Mouse (Mus musculus) ES-Bruce4 (cell line): ENCODE data around the gene Taar7e. TPM values are rescaled to one million over a fixed set of nuclear protein-coding genes. Genes with fewer than 3 reads are reported as not detected.

Experiments
- H3K27ac ChIP-seq: 2 replicates; pipeline ENCODE4 v1.5.1; 2012; ENCODE audit warnings: low read length, inconsistent platforms; ENCODE audit not compliant: insufficient read depth
- H3K27me3 ChIP-seq: 2 replicates; pipeline ENCODE4 v1.6.1; 2012; ENCODE audit warnings: mild to moderate bottlenecking, low read length, inconsistent platforms; ENCODE audit not compliant: control insufficient read depth, poor library complexity, insufficient read depth, severe bottlenecking
- H3K36me3 ChIP-seq: 2 replicates; pipeline ENCODE4 v1.6.1; 2012; ENCODE audit warnings: inconsistent platforms, mild to moderate bottlenecking, low read length, moderate library complexity; ENCODE audit not compliant: control insufficient read depth, poor library complexity, insufficient read depth, severe bottlenecking
- H3K4me1 ChIP-seq: one replicate; pipeline ENCODE4 v1.8.1; 2011; ENCODE audit warnings: low read length; ENCODE audit not compliant: control insufficient read depth, insufficient read depth
- H3K4me3 ChIP-seq: 2 replicates; pipeline ENCODE4 v1.5.1; 2011; ENCODE audit warnings: low read depth, mild to moderate bottlenecking, low read length
- H3K9ac ChIP-seq: 2 replicates; pipeline ENCODE4 v1.6.1; 2012; ENCODE audit warnings: low read depth, mild to moderate bottlenecking, inconsistent platforms; ENCODE audit not compliant: poor library complexity, severe bottlenecking
- H3K9me3 ChIP-seq: replicated peaks from 2 replicates; pipeline ENCODE4 v1.6.1; 2012; ENCODE audit warnings: mild to moderate bottlenecking, low read length, inconsistent platforms; ENCODE audit not compliant: control insufficient read depth, poor library complexity, insufficient read depth, severe bottlenecking
- CTCF ChIP-seq: IDR thresholded peaks from one replicate; pipeline ENCODE4 v1.8.1; 2011; ENCODE audit warnings: low read depth, low read length
- EP300 ChIP-seq: IDR thresholded peaks from 2 replicates; pipeline ENCODE4 v1.6.1; 2011; ENCODE audit warnings: low read depth, low read length; ENCODE audit not compliant: insufficient read depth
- POLR2A ChIP-seq: IDR thresholded peaks from one replicate; pipeline ENCODE4 v1.8.1; 2011; ENCODE audit warnings: low read length; ENCODE audit not compliant: insufficient read depth
- polyA plus RNA-seq: library from polyadenylated mRNA; stranded (reverse); fragments of >200 nt; gene quantifications from 2 replicates; pipeline ENCODE4 v1.2.4, GENCODE M21; 2011; ENCODE audit warnings: low read depth; ENCODE audit not compliant: missing spikeins, insufficient read depth, insufficient read length

The Taar7e gene
- not detected in 2 replicates for polyA plus RNA-seq

DNA sequence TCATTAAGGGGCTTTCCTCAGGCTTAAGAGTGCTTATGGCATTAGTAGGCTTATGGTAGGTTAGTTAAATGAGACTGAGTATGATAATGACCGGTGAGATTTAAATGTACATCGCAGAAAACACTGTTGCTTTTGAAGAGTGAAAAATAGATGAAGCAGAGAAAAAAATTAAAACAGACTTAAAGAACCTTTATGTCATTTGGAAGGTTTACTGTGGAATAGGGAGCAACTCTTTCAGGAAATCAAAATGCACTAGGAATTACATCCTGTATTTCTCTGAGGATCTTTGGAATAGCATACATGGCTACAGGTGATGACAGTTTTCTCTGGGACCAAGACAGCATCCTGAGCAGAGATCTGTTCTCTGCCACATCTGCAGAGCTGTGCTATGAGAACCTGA lies at the start of gene Taar7e:
Taar7e (plus strand) TSS at position 301 of the 400 bp plus-strand sequence.
- Histone ChIP-seq H3K27me3 (no peaks in the 10 kb centered on the region), H3K4me3 (no peak within 1 kb of the TSS), H3K9ac (no peak within 1 kb of the TSS), H3K4me1 (no peaks in the 10 kb centered on the region), H3K9me3 (no peaks in the 10 kb centered on the region), H3K27ac (no peak within 1 kb of the TSS), H3K36me3 (no peaks in the 10 kb centered on the region)
- TF ChIP-seq POLR2A = no peak
- no peak for TF ChIP-seq EP300
- TF ChIP-seq CTCF = no peak

DNA sequence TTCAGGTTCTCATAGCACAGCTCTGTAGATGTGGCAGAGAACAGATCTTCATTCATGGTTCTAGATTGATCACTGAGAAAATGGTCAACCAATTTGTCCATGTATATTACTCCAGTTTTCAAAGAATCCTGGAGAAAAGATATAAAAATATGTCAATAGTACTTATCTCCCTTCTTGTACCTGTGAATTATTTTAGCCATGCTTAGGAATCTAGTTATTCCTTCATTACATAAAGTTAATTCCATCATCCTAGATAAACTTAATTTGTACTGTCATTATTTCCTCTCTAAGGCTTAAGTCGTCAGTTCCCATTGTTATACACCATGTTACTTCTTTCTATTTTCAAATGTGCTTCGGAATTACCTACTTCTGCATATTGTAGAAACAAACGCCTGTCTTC lies 44.0 kb upstream of the Taar7e start, which contains the start of gene Taar7a:
Taar7a (minus strand) TSS at position 101 of the 400 bp plus-strand sequence.
- Histone ChIP-seq H3K9me3 (no peaks in the 10 kb centered on the region; the same call in 1 of the 2 replicates), H3K4me3 (no peak within 1 kb of the TSS), H3K36me3 (no peaks in the 10 kb centered on the region), H3K4me1 (no peaks in the 10 kb centered on the region), H3K27ac (no peak within 1 kb of the TSS), H3K27me3 (no peaks in the 10 kb centered on the region), H3K9ac (no peak within 1 kb of the TSS)
- TF ChIP-seq CTCF (no peak), POLR2A (no peak), EP300 (no peak)

DNA sequence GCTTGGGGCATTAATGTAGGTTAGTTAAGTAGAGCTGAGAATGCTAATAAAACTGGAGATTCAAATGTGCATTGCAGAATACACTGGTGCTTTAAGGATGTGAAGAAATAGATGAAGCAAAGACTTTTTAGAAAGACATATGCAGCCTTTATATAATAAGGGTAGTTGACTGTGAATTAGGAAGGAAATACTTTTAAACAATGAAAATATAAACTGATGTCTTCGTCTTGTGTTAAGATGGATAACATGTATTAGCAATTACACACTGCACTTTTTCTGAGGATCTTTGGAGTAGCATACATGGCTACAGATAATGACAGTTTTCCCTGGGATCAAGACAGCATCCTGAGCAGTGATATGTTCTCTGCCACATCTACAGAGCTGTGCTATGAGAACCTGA lies 37.8 kb upstream of the Taar7e start, which contains the start of gene Taar7b:
Taar7b (plus strand) TSS at position 301 of the 400 bp plus-strand sequence.
- Histone ChIP-seq H3K36me3 (no peaks in the 10 kb centered on the region), H3K27me3 (no peaks in the 10 kb centered on the region), H3K9ac (no peak within 1 kb of the TSS), H3K9me3 (no peaks in the 10 kb centered on the region), H3K4me3 (no peak within 1 kb of the TSS), H3K27ac (no peak within 1 kb of the TSS), H3K4me1 (no peaks in the 10 kb centered on the region)
- TF ChIP-seq EP300 (no peak), CTCF (no peak), POLR2A (no peak)

DNA sequence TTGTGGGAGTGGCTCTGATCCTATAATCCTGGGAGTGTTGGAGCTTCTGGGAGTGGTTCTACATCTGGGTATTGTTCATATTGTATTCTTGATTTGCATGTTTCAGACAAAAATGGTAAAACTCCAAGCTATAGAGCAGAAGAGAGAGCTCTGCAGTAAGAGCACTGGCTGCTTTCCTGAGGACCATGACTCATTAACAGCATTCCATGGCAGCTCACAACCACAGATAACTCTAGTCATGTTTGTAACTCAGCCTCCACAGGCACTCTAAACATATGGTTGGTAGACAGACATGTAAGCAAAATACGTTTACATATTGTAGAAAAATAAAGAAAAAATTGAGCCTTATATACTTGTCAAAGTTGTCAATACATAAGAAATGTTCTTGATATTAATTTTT lies 31.0 kb upstream of the Taar7e start:
- no peak overlapping the region for H3K27ac ChIP-seq
- H3K9me3 ChIP-seq = no peaks in the 10 kb centered on the region
- H3K27me3 ChIP-seq = no peaks in the 10 kb centered on the region
- no peaks in the 10 kb centered on the region for H3K4me1 ChIP-seq
- H3K9ac ChIP-seq = no peak overlapping the region
- H3K36me3 ChIP-seq = no peaks in the 10 kb centered on the region
- no peak for TF ChIP-seq EP300
- no peak for TF ChIP-seq POLR2A
- TF ChIP-seq CTCF = no peak
- H3K4me3 ChIP-seq = no peak overlapping the region

DNA sequence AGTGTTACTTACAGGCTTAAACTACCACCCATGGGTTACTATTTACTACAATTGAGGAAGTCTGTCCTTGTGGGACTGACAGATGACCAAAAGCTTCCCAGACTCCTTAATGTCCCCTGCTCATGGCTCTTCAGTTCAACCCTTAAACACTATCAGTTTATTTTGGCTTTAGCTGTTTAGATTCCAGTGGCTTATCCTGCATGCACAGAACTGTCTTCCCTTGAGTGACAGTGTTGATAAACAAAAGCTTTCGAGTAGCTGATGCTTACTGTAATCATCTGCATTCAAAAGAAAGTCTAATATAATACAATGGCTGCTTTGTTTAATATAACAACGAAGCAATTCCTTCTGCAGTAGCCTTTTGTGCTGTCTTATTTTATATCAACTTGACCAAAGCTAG lies 30.4 kb upstream of the Taar7e start:
- Histone ChIP-seq H3K4me1 (no peaks in the 10 kb centered on the region), H3K27ac (no peak overlapping the region), H3K36me3 (no peaks in the 10 kb centered on the region), H3K4me3 (no peak overlapping the region), H3K9me3 (no peaks in the 10 kb centered on the region), H3K27me3 (no peaks in the 10 kb centered on the region), H3K9ac (no peak overlapping the region)
- TF ChIP-seq EP300 (no peak), CTCF (no peak), POLR2A (no peak)

DNA sequence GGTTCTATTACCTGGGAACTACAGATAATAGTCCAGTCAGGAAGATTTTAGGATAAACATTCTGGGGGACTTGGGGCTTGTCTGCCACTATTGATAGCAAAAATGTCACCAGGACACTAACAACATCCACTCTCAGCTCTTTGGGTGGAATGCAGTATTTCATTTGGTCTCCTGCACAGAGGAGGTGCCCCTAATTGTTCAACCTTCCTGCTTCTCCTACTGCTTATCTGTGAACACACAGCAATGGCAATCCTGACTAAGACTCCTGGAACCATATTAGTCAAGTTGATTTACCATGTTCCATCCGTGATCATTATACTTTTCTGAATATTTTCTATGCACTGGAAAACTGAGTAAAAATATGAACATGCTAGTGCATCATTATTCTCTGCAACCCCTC lies 29.3 kb upstream of the Taar7e start:
- no peaks in the 10 kb centered on the region for H3K9me3 ChIP-seq
- H3K9ac ChIP-seq = no peak overlapping the region
- no peak overlapping the region for H3K4me3 ChIP-seq
- H3K27ac ChIP-seq = no peak overlapping the region
- no peaks in the 10 kb centered on the region for H3K4me1 ChIP-seq
- TF ChIP-seq POLR2A (no peak), EP300 (no peak), CTCF (no peak)
- no peaks in the 10 kb centered on the region for H3K36me3 ChIP-seq
- H3K27me3 ChIP-seq = no peaks in the 10 kb centered on the region
